In genomic region chr1:162895900-162896299, GRCm38 (mm10) we compare ENCODE assay signal across 9 mouse cellular contexts. TPM values are rescaled to one million over a fixed set of nuclear protein-coding genes. Genes with fewer than 3 reads are reported as not detected.
DNase-seq lines count a peak whose midpoint lies in the region; ATAC-seq and TF ChIP-seq lines count a peak whose summit lies in the region.
"Had no signal": no experiment of that assay in that cellular context is flagged by ENCODE, and none has a peak within 500 bp of the region (broad histone marks: within the 10 kb centered on the region; RNA-seq: fewer than 3 reads in every experiment).

No protein-coding gene starts in this region.

- no peaks in the 10 kb centered on the region for H3K79me2 ChIP-seq in CH12.LX (replicated peaks; ENCODE audit: control insufficient read depth, extremely low read depth, insufficient read depth, poor library complexity, severe bottlenecking)

- peak; percentile 78 for TF ChIP-seq RAD21 in CH12.LX (IDR thresholded peaks at IDR 0.05; ENCODE audit: low read depth, low read length)

- H3K9ac ChIP-seq in CH12.LX (ENCODE audit: insufficient read depth, low read depth) = no peak overlapping the region
- no peak overlapping the region for H3K9ac ChIP-seq in kidney, postnatal 0 days (ENCODE audit: low read depth, low read length)
- H3K9ac ChIP-seq in lung, postnatal 0 days (replicated peaks; ENCODE audit: low read depth) = 0 out of 2 replicates have a peak overlapping the region, but pooled peaks have one; percentile 0

- dilution Hi-C loops in CH12.LX (cut with MboI; ENCODE audit: extremely low pct_ligation_motif_present, extremely low pct_unique_long_range_greater_than_20kb, low sequenced_read_pairs) = no loop called here

- no peaks in the 10 kb centered on the region for H3K4me1 ChIP-seq in CH12.LX (ENCODE audit: control insufficient read depth in 1 of 2, insufficient read depth in 2 of 2)
- H3K4me1 ChIP-seq in brown adipose tissue, adult 24 weeks (ENCODE audit: control insufficient read depth, insufficient read depth, insufficient read length, low read length) = peaks cover 8% of the 10 kb centered on the region
- no peaks in the 10 kb centered on the region for H3K4me1 ChIP-seq in kidney, postnatal 0 days (replicated peaks; ENCODE audit: insufficient read depth, low read length)
- H3K4me1 ChIP-seq in lung, postnatal 0 days (ENCODE audit: insufficient read depth, low read depth, low read length) = no peaks in the 10 kb centered on the region; the same call in 1 of the 2 replicates

- no peak overlapping the region for H3K4me2 ChIP-seq in CH12.LX (ENCODE audit: insufficient read depth, low read depth, poor library complexity, severe bottlenecking)
- H3K4me2 ChIP-seq in kidney, postnatal 0 days (ENCODE audit: low read length) = no peak overlapping the region
- H3K4me2 ChIP-seq in lung, postnatal 0 days (replicated peaks; ENCODE audit: low read depth, low read length) = peak overlapping the region; percentile 41

- DNase-seq in 3T3-L1 (ENCODE audit: low read depth, low spot score) (peak; percentile 75), CH12.LX (ENCODE audit: extremely low read depth) (peak; percentile 59)
- DNase-seq in frontal cortex, postnatal 25 days (ENCODE audit: low spot score in 2 of 2) = peak; percentile 41 to 66
- DNase-seq in kidney, postnatal 0 days (ENCODE audit: low spot score) = peak; percentile 84
- peak; percentile 83 for DNase-seq in lung, postnatal 0 days (ENCODE audit: low spot score)
- DNase-seq in retina, postnatal 1 day = peak; percentile 64

- peak; percentile 79 to 87 for TF ChIP-seq CTCF in CH12.LX (conservative IDR thresholded peaks at IDR 0.05 in 1 of 2, IDR thresholded peaks at IDR 0.05 in 1 of 2; ENCODE audit: low read depth in 2 of 2, low read length in 2 of 2)
- peak; percentile 91 for TF ChIP-seq CTCF in kidney, postnatal 0 days (IDR thresholded peaks at IDR 0.05; ENCODE audit: low read depth)
- TF ChIP-seq CTCF in lung, postnatal 0 days (IDR thresholded peaks at IDR 0.05) = peak; percentile 84

- no peak overlapping the region for H3K4me3 ChIP-seq in CH12.LX (replicated peaks in 1 of 3; ENCODE audit: low read depth in 2 of 3, low read length in 2 of 3, poor library complexity in 1 of 3)
- 0 out of 2 replicates have a peak overlapping the region, but pooled peaks have one; percentile 11 for H3K4me3 ChIP-seq in brown adipose tissue, adult 24 weeks (ENCODE audit: insufficient read depth, low read depth, low read length)
- no peak overlapping the region for H3K4me3 ChIP-seq in kidney, postnatal 0 days (replicated peaks; ENCODE audit: low read depth, low read length)
- peak overlapping the region; percentile 33; the same call in 1 of the 2 replicates for H3K4me3 ChIP-seq in lung, postnatal 0 days (ENCODE audit: low read depth, low read length)

- H3K9me3 ChIP-seq in CH12.LX (replicated peaks; ENCODE audit: low read length) = no peaks in the 10 kb centered on the region
- no peaks in the 10 kb centered on the region for H3K9me3 ChIP-seq in kidney, postnatal 0 days (replicated peaks; ENCODE audit: low read length)
- H3K9me3 ChIP-seq in lung, postnatal 0 days (ENCODE audit: low read length) = no peaks in the 10 kb centered on the region

- 29% methylated on average over 6 of the region's 6 CpGs for WGBS in kidney, postnatal 0 days
- WGBS in lung, postnatal 0 days = 23% methylated on average over 6 of the region's 6 CpGs

- no peak overlapping the region for H3K27ac ChIP-seq in CH12.LX (ENCODE audit: insufficient read depth, low read depth)
- H3K27ac ChIP-seq in brown adipose tissue, adult 24 weeks (replicated peaks; ENCODE audit: low read depth, low read length) = no peak overlapping the region
- no peak overlapping the region for H3K27ac ChIP-seq in kidney, postnatal 0 days
- H3K27ac ChIP-seq in lung, postnatal 0 days (ENCODE audit: low read length) = peak overlapping the region; percentile 52; the same call in 1 of the 2 replicates

- H3K27me3 ChIP-seq in CH12.LX (replicated peaks) = no peaks in the 10 kb centered on the region
- H3K27me3 ChIP-seq in kidney, postnatal 0 days (ENCODE audit: insufficient read depth, low read length) = no peaks in the 10 kb centered on the region
- no peaks in the 10 kb centered on the region for H3K27me3 ChIP-seq in lung, postnatal 0 days (replicated peaks; ENCODE audit: insufficient read depth, low read length)

- in situ Hi-C loops in CH12.LX (cut with MboI; ENCODE audit: low pct_ligation_motif_present, low pct_unique_long_range_greater_than_20kb, low sequenced_read_pairs) = no loop called here

- no peak for TF ChIP-seq EP300 in CH12.LX (IDR thresholded peaks at IDR 0.05; ENCODE audit: low read length)
- 0 out of 2 replicates have a peak, but pooled peaks have one; percentile 23 for TF ChIP-seq EP300 in lung, postnatal 0 days (IDR thresholded peaks at IDR 0.05)

- no peak for TF ChIP-seq POLR2A in CH12.LX (IDR thresholded peaks at IDR 0.05; ENCODE audit: low read depth, low read length)

- H3K36me3 ChIP-seq in CH12.LX (replicated peaks in 1 of 2; ENCODE audit: control insufficient read depth in 1 of 2, insufficient read depth in 1 of 2, low read length in 1 of 2) = no peaks in the 10 kb centered on the region
- H3K36me3 ChIP-seq in kidney, postnatal 0 days (ENCODE audit: insufficient read depth, low read length) = no peaks in the 10 kb centered on the region
- no peaks in the 10 kb centered on the region for H3K36me3 ChIP-seq in lung, postnatal 0 days (ENCODE audit: insufficient read depth, low read length)

- 0 out of 2 replicates have a peak, but pooled peaks have one; percentile 41 for ATAC-seq in kidney, postnatal 0 days (replicated peaks; ENCODE audit: low FRiP score, low read depth)
- ATAC-seq in lung, postnatal 0 days = no peak
- ATAC-seq in erythroblast, adult 5-6 weeks (replicated peaks; ENCODE audit: low FRiP score, poor library complexity, severe bottlenecking) = no peak

TF ChIP-seq in CH12.LX, 34 proteins besides CTCF, POLR2A, EP300 and RAD21:
- TF ChIP-seq MYC (IDR thresholded peaks at IDR 0.05; ENCODE audit: low read depth, low read length) (no peak), ZC3H11A (IDR thresholded peaks at IDR 0.05; ENCODE audit: low read depth, low read length) (no peak; the same call in 1 of the 2 replicates), JUN (IDR thresholded peaks at IDR 0.05; ENCODE audit: insufficient read depth, low read depth, low read length) (no peak), SMC3 (IDR thresholded peaks at IDR 0.05; ENCODE audit: low read depth, low read length) (peak; percentile 79)

RNA-seq across cellular contexts. Expression of gene Fmo2, which starts 2.6 kb away (rescaled TPM):
- total RNA-seq in CH12.LX (2012; rRNA removed) = not detected in 2 replicates
- not detected in 2 replicates for total RNA-seq in CH12.LX (2014; rRNA removed)
- polyA plus RNA-seq in CH12.LX (2012; ENCODE audit: insufficient read length, low read depth) = not detected in 2 replicates
- 9.7 and 11.8 TPM in 2 replicates for polyA plus RNA-seq in brown adipose tissue, adult 24 weeks (2012; ENCODE audit: insufficient read depth, insufficient read length, missing spikeins)
- polyA plus RNA-seq in kidney, postnatal 0 days (2015; fragmentation: Nextera tagmentation; extraction: Ambion mirVana) = 30.3 and 31.8 TPM in 2 replicates
- 266 and 286 TPM in 2 replicates for polyA plus RNA-seq in lung, postnatal 0 days (2015; fragmentation: Nextera tagmentation; extraction: Ambion mirVana)
- total RNA-seq in erythroblast, adult 5-6 weeks (2015; ENCODE audit: low replicate concordance) = not detected in 2 replicates
- not detected in 2 replicates for total RNA-seq in erythroblast, adult 5-6 weeks (2017; ENCODE audit: low replicate concordance)

RNA-seq across cellular contexts. Expression of gene Fmo1, which starts 29.5 kb away (rescaled TPM):
- not detected in 2 replicates for total RNA-seq in CH12.LX (2012; rRNA removed)
- not detected in 2 replicates for total RNA-seq in CH12.LX (2014; rRNA removed)
- polyA plus RNA-seq in CH12.LX (2012; ENCODE audit: insufficient read length, low read depth) = not detected in 2 replicates
- polyA plus RNA-seq in brown adipose tissue, adult 24 weeks (2012; ENCODE audit: insufficient read depth, insufficient read length, missing spikeins) = 519 and 719 TPM in 2 replicates
- polyA plus RNA-seq in kidney, postnatal 0 days (2015; fragmentation: Nextera tagmentation; extraction: Ambion mirVana) = 82.2 and 82.5 TPM in 2 replicates
- 86.4 and 103 TPM in 2 replicates for polyA plus RNA-seq in lung, postnatal 0 days (2015; fragmentation: Nextera tagmentation; extraction: Ambion mirVana)
- 0.19 TPM in 1 of 2 replicates, not detected in the other for total RNA-seq in erythroblast, adult 5-6 weeks (2015; ENCODE audit: low replicate concordance)
- 0.17 TPM in 1 of 2 replicates, not detected in the other for total RNA-seq in erythroblast, adult 5-6 weeks (2017; ENCODE audit: low replicate concordance)

RNA-seq across cellular contexts. Expression of gene Fmo6, which starts 41.4 kb away (rescaled TPM):
- total RNA-seq in CH12.LX (2012; rRNA removed) (not detected in 2 replicates), CH12.LX (2014; rRNA removed) (not detected in 2 replicates)
- polyA plus RNA-seq in CH12.LX (2012; ENCODE audit: insufficient read length, low read depth) = not detected in 2 replicates
- polyA plus RNA-seq in brown adipose tissue, adult 24 weeks (2012; ENCODE audit: insufficient read depth, insufficient read length, missing spikeins) = not detected in 2 replicates
- 0.15 TPM in 1 of 2 replicates, not detected in the other for polyA plus RNA-seq in kidney, postnatal 0 days (2015; fragmentation: Nextera tagmentation; extraction: Ambion mirVana)
- polyA plus RNA-seq in lung, postnatal 0 days (2015; fragmentation: Nextera tagmentation; extraction: Ambion mirVana) = 0.08 and 0.16 TPM in 2 replicates
- not detected in 2 replicates for total RNA-seq in erythroblast, adult 5-6 weeks (2015; ENCODE audit: low replicate concordance)
- not detected in 2 replicates for total RNA-seq in erythroblast, adult 5-6 weeks (2017; ENCODE audit: low replicate concordance)
- polyA plus RNA-seq: stomach, embryonic 16.5 days had no signal

Comparison
In these comparisons a context has a peak if more than half of its experiments do, and no peak if none do; other contexts are left out.
1. H3K4me3 ChIP-seq: peak in brown adipose tissue, adult 24 weeks (single experiment) and lung, postnatal 0 days (single experiment); none in CH12.LX (0 of 3) and kidney, postnatal 0 days (single experiment).
2. RNA of gene Fmo2, which starts 2.6 kb away (polyA plus RNA-seq): 266 to 286 TPM in lung, postnatal 0 days, 30.3 to 31.8 TPM in kidney, postnatal 0 days and 9.7 to 11.8 TPM in brown adipose tissue, adult 24 weeks; not detected in CH12.LX; every median in the first group is over 10 times any median in the second.
3. RNA of gene Fmo1, which starts 29.5 kb away (polyA plus RNA-seq): 519 to 719 TPM in brown adipose tissue, adult 24 weeks, 86.4 to 103 TPM in lung, postnatal 0 days and 82.2 to 82.5 TPM in kidney, postnatal 0 days; not detected in CH12.LX; every median in the first group is over 10 times any median in the second.
4. Peak in every context shown above with its lines, with median percentiles within 50 percentile points of each other: DNase-seq and CTCF ChIP-seq.